Mouse (Mus musculus) heart, embryonic 15.5 days (tissue): Measurements from ENCODE around the gene Gcn1l1. TPM values are rescaled to one million over a fixed set of nuclear protein-coding genes. Genes with fewer than 3 reads are reported as not detected.

Experiments
- ATAC-seq: fragments of 200-750 bp; cut with Nextera tagmentation; replicated peaks from 2 replicates; pipeline ENCODE4 v1.8.0; 2017; ENCODE audit warnings: low read depth, moderate TSS enrichment; ENCODE audit not compliant: insufficient number of reproducible peaks, insufficient read depth, low FRiP score
- H3K27ac ChIP-seq: fragments of 300-500 bp; sonication (generic); 2 replicates; pipeline ENCODE4 v1.5.1; 2015; ENCODE audit warnings: mild to moderate bottlenecking, inconsistent platforms
- H3K27me3 ChIP-seq: fragments of 300-500 bp; sonication (generic); 2 replicates; pipeline ENCODE4 v1.6.1; 2015; ENCODE audit warnings: inconsistent platforms
- H3K36me3 ChIP-seq: fragments of 300-500 bp; sonication (generic); 2 replicates; pipeline ENCODE4 v1.6.1; 2015; ENCODE audit warnings: mild to moderate bottlenecking, inconsistent platforms
- H3K4me1 ChIP-seq: fragments of 300-500 bp; sonication (generic); replicated peaks from 2 replicates; pipeline ENCODE4 v1.6.1; 2015; ENCODE audit warnings: inconsistent platforms
- H3K4me2 ChIP-seq: fragments of 300-500 bp; sonication (generic); 2 replicates; pipeline ENCODE4 v1.6.1; 2015; ENCODE audit warnings: inconsistent platforms, mild to moderate bottlenecking, moderate library complexity
- H3K4me3 ChIP-seq: fragments of 300-500 bp; sonication (generic); 2 replicates; pipeline ENCODE4 v1.5.1; 2015; ENCODE audit warnings: mild to moderate bottlenecking, inconsistent platforms
- H3K9ac ChIP-seq: fragments of 300-500 bp; sonication (generic); 2 replicates; pipeline ENCODE4 v1.6.1; 2015; ENCODE audit warnings: mild to moderate bottlenecking, inconsistent platforms
- H3K9me3 ChIP-seq: fragments of 300-500 bp; sonication (generic); replicated peaks from 2 replicates; pipeline ENCODE4 v1.6.1; 2016; ENCODE audit warnings: inconsistent platforms
- WGBS: fragments of 180-500 bp; shearing (Covaris S2); methylation state at CpG from one replicate; pipeline ENCODE4 v1.1.7; 2015; ENCODE audit warnings: mixed read lengths; 5-methylcytosine and 5-hydroxymethylcytosine counted together
- polyA plus RNA-seq: library from polyadenylated mRNA; unstranded; fragments of >200 nt; fragmentation: Nextera tagmentation; extraction: Ambion mirVana; gene quantifications from 2 replicates; pipeline ENCODE4 v1.2.1, GENCODE M21; 2015

Gcn1l1 gene
- polyA plus RNA-seq, 1 experiment from 2014 or later, result 20.9 TPM

- H3K9me3 ChIP-seq, result no peaks in the 10 kb centered on the region
- H3K27me3 ChIP-seq, result no peaks in the 10 kb centered on the region
- peaks cover 76% of the 10 kb centered on the region for H3K4me1 ChIP-seq
- H3K36me3 ChIP-seq, result no peaks in the 10 kb centered on the region
- peak overlapping the region; percentile 27; the same call in 1 of the 2 replicates for H3K9ac ChIP-seq
- ATAC-seq, result no peak
- peak overlapping the region; percentile 96 for H3K27ac ChIP-seq
- WGBS, result 32% methylated on average over 7 of the region's 7 CpGs
- peak overlapping the region; percentile 35; the same call in 1 of the 2 replicates for H3K4me2 ChIP-seq
- no peak overlapping the region for H3K4me3 ChIP-seq
Measured at GRCm38 (mm10) chr5:115535635-115536034, 29.4 kb upstream of the Gcn1l1 start.

- no peaks in the 10 kb centered on the region for H3K27me3 ChIP-seq
- no peaks in the 10 kb centered on the region for H3K9me3 ChIP-seq
- 53% methylated on average over 13 of the region's 13 CpGs for WGBS
- H3K27ac ChIP-seq, result peak overlapping the region; percentile 11; the same call in 1 of the 2 replicates
- ATAC-seq, result no peak
- no peaks in the 10 kb centered on the region; the same call in 1 of the 2 replicates for H3K36me3 ChIP-seq
- H3K4me3 ChIP-seq, result no peak overlapping the region
- peaks cover 63% of the 10 kb centered on the region for H3K4me1 ChIP-seq
- H3K9ac ChIP-seq, result 0 out of 2 replicates have a peak overlapping the region, but pooled peaks have one; percentile 9
- peak overlapping the region; percentile 21 for H3K4me2 ChIP-seq
Measured at GRCm38 (mm10) chr5:115538017-115538692, 26.9 kb upstream of the Gcn1l1 start.

DNA sequence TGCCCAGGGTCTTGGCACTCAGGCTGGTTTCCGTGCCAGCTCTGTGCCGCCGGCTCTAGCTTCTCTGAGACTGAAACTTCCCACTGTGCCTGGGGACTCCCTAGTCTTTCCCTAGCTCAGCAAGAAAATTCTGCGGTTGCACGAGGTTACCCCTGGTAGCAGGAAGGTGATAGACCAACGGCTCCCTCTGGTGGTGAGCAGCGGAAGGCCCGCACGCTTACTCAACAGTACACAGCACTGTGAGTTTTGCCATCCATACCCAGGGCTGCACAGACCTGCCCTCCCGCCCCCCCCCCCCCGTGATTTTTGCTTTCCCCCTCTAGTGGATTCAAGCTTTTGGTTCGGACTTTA is 26.4 kb upstream of the Gcn1l1 start:
- no peaks in the 10 kb centered on the region for H3K27me3 ChIP-seq
- H3K9me3 ChIP-seq, result no peaks in the 10 kb centered on the region
- H3K27ac ChIP-seq, result peak overlapping the region; percentile 11; the same call in 1 of the 2 replicates
- peak overlapping the region; percentile 21 for H3K4me2 ChIP-seq
- no peak overlapping the region for H3K4me3 ChIP-seq
- ATAC-seq, result peak; percentile 72
- H3K36me3 ChIP-seq, result no peaks in the 10 kb centered on the region; the same call in 1 of the 2 replicates
- 2% methylated on average over 11 of the region's 12 CpGs for WGBS
- H3K9ac ChIP-seq, result 0 out of 2 replicates have a peak overlapping the region, but pooled peaks have one; percentile 9
- peaks cover 63% of the 10 kb centered on the region for H3K4me1 ChIP-seq

- Histone ChIP-seq H3K9me3 (no peaks in the 10 kb centered on the region), H3K4me3 (peak overlapping the region; percentile 3; the same call in 1 of the 2 replicates), H3K27me3 (no peaks in the 10 kb centered on the region), H3K4me1 (peaks cover 51% of the 10 kb centered on the region), H3K9ac (peak overlapping the region; percentile 31), H3K27ac (peak overlapping the region; percentile 87), H3K4me2 (peak overlapping the region; percentile 50), H3K36me3 (peaks cover 16% of the 10 kb centered on the region)
- no peak for ATAC-seq
- 47% methylated on average over 19 of the region's 19 CpGs for WGBS
Measured at GRCm38 (mm10) chr5:115542635-115543384, 22.2 kb upstream of the Gcn1l1 start.

DNA sequence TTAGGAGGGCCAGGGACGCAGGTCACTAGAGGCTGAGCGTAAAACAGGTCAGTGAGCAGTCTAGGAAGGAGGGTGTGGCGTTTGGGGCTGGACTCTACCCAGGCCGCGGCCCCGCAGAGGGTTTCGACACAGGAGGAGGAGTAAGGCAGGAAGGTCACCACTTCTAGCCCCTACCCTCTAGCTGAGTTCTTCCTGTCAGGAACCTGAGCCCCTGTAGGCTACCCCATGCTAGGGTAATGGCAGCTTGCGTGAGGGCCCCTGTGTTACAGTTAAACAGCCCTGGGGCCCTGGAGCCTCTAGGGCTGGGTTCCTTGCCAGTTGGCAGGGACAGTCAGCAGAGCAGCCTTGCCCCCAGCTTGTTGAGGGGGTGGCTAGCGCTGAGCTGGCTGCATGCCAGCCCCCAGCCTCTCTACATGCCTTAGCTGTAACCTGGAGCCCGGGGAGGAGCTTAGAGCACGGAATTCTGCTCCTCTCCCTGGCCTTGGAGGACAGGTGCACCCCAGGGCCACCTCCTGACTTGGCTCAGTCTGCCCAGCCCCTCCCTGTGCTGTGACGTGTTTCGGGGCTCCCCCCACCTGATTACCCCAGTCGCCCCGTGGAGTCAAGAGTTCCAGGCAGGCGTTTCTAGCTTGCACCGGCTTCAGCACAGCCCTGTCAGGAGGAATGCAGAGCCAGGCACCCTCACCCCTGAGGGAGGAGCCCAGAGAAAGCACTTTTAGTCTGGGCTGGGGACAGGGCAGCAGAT is 21.4 kb upstream of the Gcn1l1 start:
- no peaks in the 10 kb centered on the region for H3K9me3 ChIP-seq
- H3K27me3 ChIP-seq, result no peaks in the 10 kb centered on the region
- H3K4me1 ChIP-seq, result peaks cover 43% of the 10 kb centered on the region
- ATAC-seq, result peak; percentile 72
- peak overlapping the region; percentile 87 for H3K27ac ChIP-seq
- H3K4me3 ChIP-seq, result peak overlapping the region; percentile 18
- H3K4me2 ChIP-seq, result peak overlapping the region; percentile 50
- WGBS, result 14% methylated on average over 17 of the region's 17 CpGs
- H3K9ac ChIP-seq, result peak overlapping the region; percentile 31
- H3K36me3 ChIP-seq, result peaks cover 22% of the 10 kb centered on the region

- 57% methylated on average over 18 of the region's 18 CpGs for WGBS
- H3K4me1 ChIP-seq, result peaks cover 37% of the 10 kb centered on the region
- no peak overlapping the region for H3K9ac ChIP-seq
- no peak overlapping the region; the same call in 1 of the 2 replicates for H3K4me2 ChIP-seq
- no peaks in the 10 kb centered on the region for H3K27me3 ChIP-seq
- ATAC-seq, result no peak
- H3K9me3 ChIP-seq, result no peaks in the 10 kb centered on the region
- H3K36me3 ChIP-seq, result peaks cover 29% of the 10 kb centered on the region
- no peak overlapping the region for H3K4me3 ChIP-seq
- H3K27ac ChIP-seq, result peak overlapping the region; percentile 87
Measured at GRCm38 (mm10) chr5:115544655-115545185, 20.3 kb upstream of the Gcn1l1 start.

GRCm38 (mm10) chr5:115545636-115546035 is 19.4 kb upstream of the Gcn1l1 start:
- Histone ChIP-seq H3K4me1 (peaks cover 37% of the 10 kb centered on the region), H3K27ac (no peak overlapping the region), H3K4me2 (no peak overlapping the region), H3K27me3 (no peaks in the 10 kb centered on the region), H3K4me3 (no peak overlapping the region), H3K36me3 (peaks cover 32% of the 10 kb centered on the region), H3K9me3 (no peaks in the 10 kb centered on the region), H3K9ac (no peak overlapping the region)
- ATAC-seq, result no peak
- WGBS, result 89% methylated on average over 14 of the region's 14 CpGs

GRCm38 (mm10) chr5:115546536-115546935 is 18.5 kb upstream of the Gcn1l1 start:
- H3K27me3 ChIP-seq, result no peaks in the 10 kb centered on the region
- 73% methylated on average over 11 of the region's 11 CpGs for WGBS
- H3K4me3 ChIP-seq, result no peak overlapping the region
- peaks cover 34% of the 10 kb centered on the region for H3K36me3 ChIP-seq
- H3K9me3 ChIP-seq, result no peaks in the 10 kb centered on the region
- no peak overlapping the region for H3K27ac ChIP-seq
- peaks cover 37% of the 10 kb centered on the region for H3K4me1 ChIP-seq
- no peak overlapping the region for H3K4me2 ChIP-seq
- 0 out of 2 replicates have a peak overlapping the region, but pooled peaks have one; percentile 9 for H3K9ac ChIP-seq
- no peak for ATAC-seq

- H3K9ac ChIP-seq, result 0 out of 2 replicates have a peak overlapping the region, but pooled peaks have one; percentile 9
- H3K4me1 ChIP-seq, result peaks cover 36% of the 10 kb centered on the region
- no peak overlapping the region for H3K4me3 ChIP-seq
- WGBS, result 57% methylated on average over 6 of the region's 6 CpGs
- no peak overlapping the region for H3K27ac ChIP-seq
- H3K27me3 ChIP-seq, result no peaks in the 10 kb centered on the region
- H3K36me3 ChIP-seq, result peaks cover 38% of the 10 kb centered on the region
- no peaks in the 10 kb centered on the region for H3K9me3 ChIP-seq
- no peak for ATAC-seq
- H3K4me2 ChIP-seq, result no peak overlapping the region
Measured at GRCm38 (mm10) chr5:115547014-115547413, 18.0 kb upstream of the Gcn1l1 start.

DNA sequence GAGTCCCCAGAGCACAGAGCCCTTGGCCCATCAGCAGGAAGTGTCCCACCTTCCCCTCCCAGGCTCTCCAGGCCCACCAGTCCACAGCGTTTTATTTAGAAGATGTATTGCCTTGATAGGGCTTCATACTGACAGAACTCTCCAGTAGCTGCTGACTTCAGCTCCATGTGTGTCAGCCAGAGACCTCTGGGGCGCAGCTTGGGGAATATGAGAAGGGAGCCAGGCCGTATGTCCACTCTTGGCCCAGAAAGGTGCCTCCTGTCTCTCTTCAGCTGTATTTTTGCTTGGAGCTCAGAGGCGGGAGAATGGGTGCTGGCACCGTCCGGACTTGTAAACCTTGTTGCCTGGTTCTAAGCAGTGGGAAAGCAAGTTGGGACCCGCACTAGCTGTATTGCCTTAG is 17.6 kb upstream of the Gcn1l1 start:
- H3K4me1 ChIP-seq, result peaks cover 31% of the 10 kb centered on the region
- WGBS, result 80% methylated on average over 7 of the region's 7 CpGs
- H3K27me3 ChIP-seq, result no peaks in the 10 kb centered on the region
- no peaks in the 10 kb centered on the region for H3K9me3 ChIP-seq
- H3K9ac ChIP-seq, result no peak overlapping the region
- H3K4me2 ChIP-seq, result no peak overlapping the region
- H3K36me3 ChIP-seq, result peaks cover 42% of the 10 kb centered on the region
- H3K4me3 ChIP-seq, result no peak overlapping the region
- H3K27ac ChIP-seq, result no peak overlapping the region
- ATAC-seq, result no peak
